Mouse (Mus musculus) embryonic fibroblast, embryonic 13.5 days (primary cell): ENCODE results near the gene Cxcl10.

Experiments used
- CTCF ChIP-seq: IDR thresholded peaks from 2 replicates; pipeline ENCODE4 v1.5.1; 2011; ENCODE audit warnings: mild to moderate bottlenecking, control low read depth, low read length, moderate library complexity, borderline replicate concordance; ENCODE audit not compliant: insufficient read depth
- POLR2A ChIP-seq: IDR thresholded peaks from 2 replicates; pipeline ENCODE4 v1.6.1; 2011; ENCODE audit warnings: low read depth, mild to moderate bottlenecking, control low read depth, low read length, moderate library complexity

DNA sequence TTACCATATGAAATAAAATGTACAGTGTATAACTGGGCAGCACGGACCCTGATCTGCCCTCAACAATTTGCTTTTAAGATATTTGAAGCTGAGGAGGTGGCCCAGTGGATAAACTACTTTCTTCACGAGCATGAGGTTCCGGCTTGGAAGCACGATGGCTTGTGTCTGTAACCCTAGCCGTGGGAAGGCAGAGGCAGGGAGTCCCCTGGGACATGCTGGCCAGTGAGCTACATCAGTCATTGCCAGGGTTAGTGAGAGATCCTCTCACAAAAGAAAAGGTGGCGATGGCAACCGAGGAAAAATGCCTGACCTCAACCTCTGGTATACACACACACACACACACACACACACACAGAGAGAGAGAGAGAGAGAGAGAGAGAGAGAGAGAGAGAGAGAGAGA is 35.1 kb upstream of the Cxcl10 start:
- no peak for TF ChIP-seq POLR2A
- no peak for TF ChIP-seq CTCF
